Mouse (Mus musculus): ENCODE measurements at regions not wholly inside any gene's neighbourhood (a gene's known extent, or its start where the extent isn't known, plus 50 kb on each side); places are given as distances from the start of the nearest gene placed in this dataset.
A peak's percentile ranks its signal among the peaks of the same experiment; 100 is the strongest.

GRCm38 (mm10) chr19:44626261-44626660 is 63.6 kb downstream of the Hif1an start:
- DNase-seq (ENCODE audit: low spot score) = no peak

GRCm38 (mm10) chr19:44629705-44630104 is 67.1 kb downstream of the Hif1an start:
- DNase-seq (ENCODE audit: low spot score) = no peak

- no peak for DNase-seq (ENCODE audit: low spot score)
These were observed 68.8 kb downstream of the Hif1an start for GRCm38 (mm10) chr19:44631356-44632007.

- no peak for DNase-seq (ENCODE audit: low spot score)
These were observed 74.6 kb downstream of the Hif1an start for GRCm38 (mm10) chr19:44637145-44637719.

GRCm38 (mm10) chr19:44640021-44640420 is 77.4 kb downstream of the Hif1an start:
- no peak for DNase-seq (ENCODE audit: low spot score)

GRCm38 (mm10) chr19:44640551-44640950 is 77.9 kb downstream of the Hif1an start:
- DNase-seq (ENCODE audit: low spot score) = no peak

- DNase-seq (ENCODE audit: low spot score) = no peak
These were observed 79.6 kb downstream of the Hif1an start for GRCm38 (mm10) chr19:44642294-44642693.

GRCm38 (mm10) chr19:44644376-44644775 is 81.7 kb downstream of the Hif1an start:
- DNase-seq (ENCODE audit: low spot score) = no peak

- no peak for DNase-seq (ENCODE audit: low spot score)
These were observed 82.3 kb downstream of the Hif1an start for GRCm38 (mm10) chr19:44644929-44645328.

GRCm38 (mm10) chr19:44646548-44646947 is 83.9 kb downstream of the Hif1an start:
- no peak for DNase-seq (ENCODE audit: low spot score)

- no peak for DNase-seq (ENCODE audit: low spot score)
These were observed 86.6 kb downstream of the Hif1an start for GRCm38 (mm10) chr19:44649206-44649605.

GRCm38 (mm10) chr19:44650841-44651240 is 88.2 kb downstream of the Hif1an start:
- DNase-seq (ENCODE audit: low spot score) = no peak

GRCm38 (mm10) chr19:44651605-44652004 is 89.0 kb downstream of the Hif1an start:
- no peak for DNase-seq (ENCODE audit: low spot score)

- peak; percentile 9 for DNase-seq (ENCODE audit: low spot score)
These were observed 93.1 kb downstream of the Hif1an start for GRCm38 (mm10) chr19:44655719-44656118.

- DNase-seq (ENCODE audit: low spot score) = no peak
These were observed 96.5 kb upstream of the Pax2 start for GRCm38 (mm10) chr19:44659316-44659715.

- DNase-seq (ENCODE audit: low spot score) = no peak
These were observed 86.3 kb upstream of the Pax2 start for GRCm38 (mm10) chr19:44669535-44669958.

- DNase-seq (ENCODE audit: low spot score) = no peak
These were observed 81.1 kb upstream of the Pax2 start for GRCm38 (mm10) chr19:44674621-44675245.

GRCm38 (mm10) chr19:44676555-44677120 is 79.2 kb upstream of the Pax2 start:
- no peak for DNase-seq (ENCODE audit: low spot score)

GRCm38 (mm10) chr19:44677295-44677694 is 78.5 kb upstream of the Pax2 start:
- DNase-seq (ENCODE audit: low spot score) = no peak

- no peak for DNase-seq (ENCODE audit: low spot score)
These were observed 77.2 kb upstream of the Pax2 start for GRCm38 (mm10) chr19:44678686-44679085.

GRCm38 (mm10) chr19:44681675-44682074 is 74.2 kb upstream of the Pax2 start:
- DNase-seq (ENCODE audit: low spot score) = no peak

GRCm38 (mm10) chr19:44683191-44683590 is 72.7 kb upstream of the Pax2 start:
- DNase-seq (ENCODE audit: low spot score) = no peak

GRCm38 (mm10) chr19:44684061-44684514 is 71.8 kb upstream of the Pax2 start:
- no peak for DNase-seq (ENCODE audit: low spot score)

Data from ovary, postnatal 10 days (tissue).